Mouse (Mus musculus): ENCODE data around the gene Olfr583.

Gene Olfr583

GRCm38 (mm10) chr7:103051000-103051399, at the start of gene Olfr583:
Olfr583 (plus strand) TSS chr7:103051300.
- DNase-seq (ENCODE audit: low read depth, low spot score), result no peak

- DNase-seq (ENCODE audit: low read depth, low spot score), result no peak
Observed at GRCm38 (mm10) chr7:103037724-103038123, 13.4 kb upstream of the Olfr583 start, which contains the start of gene Olfr582. Olfr582 (plus strand) TSS chr7:103038024.

- no peak for DNase-seq (ENCODE audit: low read depth, low spot score)
Observed at GRCm38 (mm10) chr7:103081585-103081984, 30.5 kb downstream of the Olfr583 start, which contains the start of gene Olfr584. Olfr584 (plus strand) TSS chr7:103081885.

- DNase-seq (ENCODE audit: low read depth, low spot score), result no peak
Observed at GRCm38 (mm10) chr7:103097420-103097819, 46.3 kb downstream of the Olfr583 start, which contains the start of gene Olfr585. Olfr585 (plus strand) TSS chr7:103097720.

All from retina, adult 2 months (tissue).